Mouse (Mus musculus) testis, adult 2 months (tissue): ENCODE results near the gene Specc1.

ENCODE experiments used
- CTCF ChIP-seq: fragments of 200-500 bp; IDR thresholded peaks from 2 replicates; pipeline ENCODE4 v1.5.1; 2012; ENCODE audit warnings: low read depth, mild to moderate bottlenecking, inconsistent platforms, low read length, moderate library complexity; ENCODE audit not compliant: control insufficient read depth, insufficient read depth, insufficient replicate concordance
- POLR2A ChIP-seq: fragments of 200-500 bp; IDR thresholded peaks from 2 replicates; pipeline ENCODE4 v1.6.1; 2012; ENCODE audit warnings: low read depth, mild to moderate bottlenecking, inconsistent platforms, low read length, moderate library complexity; ENCODE audit not compliant: control insufficient read depth

DNA sequence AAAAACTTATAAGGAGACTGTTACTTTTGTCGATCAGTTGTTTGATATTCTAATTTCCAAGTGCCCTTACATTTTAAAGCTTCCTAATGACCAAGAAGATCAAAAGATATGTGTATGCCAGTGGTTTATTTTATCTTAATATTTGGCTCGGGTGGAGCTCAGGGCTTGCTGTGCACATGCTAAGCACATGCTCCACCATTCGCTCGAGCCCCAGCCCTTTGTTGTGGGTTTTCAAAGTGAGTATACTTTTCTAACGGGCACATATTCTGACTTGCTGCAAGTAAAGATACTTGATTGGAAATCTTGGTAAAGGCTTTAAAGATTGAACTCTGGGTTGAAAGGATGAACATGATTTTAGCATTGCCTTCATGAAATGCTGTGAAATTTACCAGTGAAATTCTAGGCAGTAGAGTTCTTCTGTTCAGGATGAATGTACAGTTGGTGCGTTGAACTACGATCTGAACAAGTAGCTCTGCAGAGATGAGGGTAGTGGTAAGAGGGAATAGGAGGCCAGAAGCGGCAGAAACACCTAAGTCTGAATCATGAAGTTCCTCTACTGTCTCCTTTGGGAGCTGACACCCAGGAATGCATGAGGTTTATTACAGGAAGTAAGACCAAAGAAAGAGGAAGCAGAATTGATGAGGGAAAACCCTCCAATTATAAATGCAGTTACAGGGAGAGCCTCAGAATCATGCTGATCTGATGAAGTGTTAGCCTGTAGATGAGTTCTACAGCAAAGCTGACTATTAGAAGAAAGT lies 122.7 kb downstream of the Specc1 start:
- TF ChIP-seq CTCF: no peak
- TF ChIP-seq POLR2A: no peak
